ENCODE assay signal across 8 mouse cellular contexts in genomic region chr11:5151247-5151630, GRCm38 (mm10). TPM values are rescaled to one million over a fixed set of nuclear protein-coding genes. Genes with fewer than 3 reads are reported as not detected.
A peak's percentile ranks its signal among the peaks of the same experiment; 100 is the strongest.
DNase-seq lines count a peak whose midpoint lies in the region; ATAC-seq lines count a peak whose summit lies in the region.

No protein-coding gene starts in this region.

- H3K4me3 ChIP-seq in heart, embryonic 16.5 days (ENCODE audit: low read length), result peak overlapping the region; percentile 59
- H3K4me3 ChIP-seq in embryonic facial prominence, embryonic 13.5 days, result peak overlapping the region; percentile 63
- no peak overlapping the region; the same call in 1 of the 2 replicates for H3K4me3 ChIP-seq in midbrain, embryonic 14.5 days (replicated peaks; ENCODE audit: low read depth, low read length)

- peaks cover 17% of the 10 kb centered on the region for H3K4me1 ChIP-seq in heart, embryonic 16.5 days (ENCODE audit: control insufficient read depth, insufficient read depth, low read length)
- H3K4me1 ChIP-seq in embryonic facial prominence, embryonic 13.5 days, result peaks cover 47% of the 10 kb centered on the region
- 0 out of 2 replicates have a peak, but pooled peaks cover 6% of the 10 kb centered on the region for H3K4me1 ChIP-seq in midbrain, embryonic 14.5 days (ENCODE audit: control insufficient read depth, insufficient read depth, low read length)

- DNase-seq in heart, postnatal 4 days, result no peak
- DNase-seq in kidney, adult 9 months, result peak; percentile 48
- no peak for DNase-seq in midbrain, embryonic 14.5 days
- DNase-seq in layer of hippocampus, adult 9-11 months, result no peak
- DNase-seq in spleen, postnatal 10 days (ENCODE audit: low spot score in 2 of 2), result no peak
- DNase-seq in cerebellum, postnatal 25 days, result no peak

- WGBS in heart, embryonic 16.5 days, result 62% methylated on average over 4 of the region's 4 CpGs
- WGBS in embryonic facial prominence, embryonic 13.5 days, result 29% methylated on average over 4 of the region's 4 CpGs
- WGBS in midbrain, embryonic 14.5 days, result 10% methylated on average over 4 of the region's 4 CpGs

- peak overlapping the region; percentile 77; the same call in 1 of the 2 replicates for H3K9ac ChIP-seq in heart, embryonic 16.5 days (ENCODE audit: low read length)
- peak overlapping the region; percentile 83 for H3K9ac ChIP-seq in embryonic facial prominence, embryonic 13.5 days
- no peak overlapping the region; the same call in 1 of the 2 replicates for H3K9ac ChIP-seq in midbrain, embryonic 14.5 days (replicated peaks; ENCODE audit: low read length)

- no peaks in the 10 kb centered on the region for H3K9me3 ChIP-seq in heart, embryonic 16.5 days (replicated peaks; ENCODE audit: control insufficient read depth, low read length)
- no peaks in the 10 kb centered on the region for H3K9me3 ChIP-seq in embryonic facial prominence, embryonic 13.5 days
- H3K9me3 ChIP-seq in midbrain, embryonic 14.5 days (ENCODE audit: control insufficient read depth, low read length), result no peaks in the 10 kb centered on the region

- H3K27ac ChIP-seq in heart, embryonic 16.5 days (ENCODE audit: low read length), result no peak overlapping the region
- no peak overlapping the region for H3K27ac ChIP-seq in embryonic facial prominence, embryonic 13.5 days
- H3K27ac ChIP-seq in midbrain, embryonic 14.5 days (replicated peaks; ENCODE audit: low read depth, low read length), result no peak overlapping the region

- ATAC-seq in heart, embryonic 16.5 days (replicated peaks; ENCODE audit: extremely low read depth, insufficient read depth, low FRiP score), result no peak
- ATAC-seq in embryonic facial prominence, embryonic 13.5 days (ENCODE audit: insufficient number of reproducible peaks, insufficient read depth, low FRiP score, low TSS enrichment, low read depth), result no peak
- ATAC-seq in midbrain, embryonic 14.5 days (ENCODE audit: low FRiP score, low TSS enrichment), result no peak

- no peaks in the 10 kb centered on the region for H3K36me3 ChIP-seq in heart, embryonic 16.5 days (ENCODE audit: control insufficient read depth, insufficient read depth)
- H3K36me3 ChIP-seq in embryonic facial prominence, embryonic 13.5 days, result no peaks in the 10 kb centered on the region
- no peaks in the 10 kb centered on the region for H3K36me3 ChIP-seq in midbrain, embryonic 14.5 days (ENCODE audit: control insufficient read depth, insufficient read depth, low read length)

- H3K4me2 ChIP-seq in heart, embryonic 16.5 days (ENCODE audit: low read depth, low read length), result peak overlapping the region; percentile 88
- H3K4me2 ChIP-seq in embryonic facial prominence, embryonic 13.5 days, result peak overlapping the region; percentile 84
- H3K4me2 ChIP-seq in midbrain, embryonic 14.5 days (ENCODE audit: low read length), result peak overlapping the region; percentile 95

- H3K27me3 ChIP-seq in heart, embryonic 16.5 days (ENCODE audit: control insufficient read depth, insufficient read depth, low read length), result peaks cover 5% of the 10 kb centered on the region; the same call in 1 of the 2 replicates
- peaks cover 10% of the 10 kb centered on the region for H3K27me3 ChIP-seq in embryonic facial prominence, embryonic 13.5 days
- peaks cover 21% of the 10 kb centered on the region; the same call in 1 of the 2 replicates for H3K27me3 ChIP-seq in midbrain, embryonic 14.5 days (ENCODE audit: control insufficient read depth, insufficient read depth, low read length)

RNA-seq across cellular contexts. Expression of gene Emid1, which starts 0.8 kb away (rescaled TPM):
- polyA plus RNA-seq in heart, embryonic 16.5 days (2015; fragmentation: Nextera tagmentation; extraction: Ambion mirVana), result 8.0 and 10.6 TPM in 2 replicates
- total RNA-seq in heart, postnatal 4 days (2021), result 1 to 10 TPM; 4.4 to 4.7 TPM
- 50.4 and 50.8 TPM in 2 replicates for polyA plus RNA-seq in embryonic facial prominence, embryonic 13.5 days (2015; fragmentation: Nextera tagmentation; extraction: Ambion mirVana)
- 7.9 and 9.8 TPM in 2 replicates for polyA plus RNA-seq in midbrain, embryonic 14.5 days (2014; fragmentation: Nextera tagmentation; extraction: Ambion mirVana)

RNA-seq across cellular contexts. Expression of gene Ewsr1, which starts 52.2 kb away (rescaled TPM):
- polyA plus RNA-seq in heart, embryonic 16.5 days (2015; fragmentation: Nextera tagmentation; extraction: Ambion mirVana), result 460 and 463 TPM in 2 replicates
- total RNA-seq in heart, postnatal 4 days (2021), result 100 to 1,000 TPM; 247 to 254 TPM
- polyA plus RNA-seq in embryonic facial prominence, embryonic 13.5 days (2015; fragmentation: Nextera tagmentation; extraction: Ambion mirVana), result 859 and 909 TPM in 2 replicates
- polyA plus RNA-seq in midbrain, embryonic 14.5 days (2014; fragmentation: Nextera tagmentation; extraction: Ambion mirVana), result 346 and 428 TPM in 2 replicates

RNA-seq across cellular contexts. Expression of gene Rhbdd3, which starts 52.5 kb away (rescaled TPM):
- polyA plus RNA-seq in heart, embryonic 16.5 days (2015; fragmentation: Nextera tagmentation; extraction: Ambion mirVana), result 30.5 and 33.0 TPM in 2 replicates
- 10 to 100 TPM; 19.4 to 20.6 TPM for total RNA-seq in heart, postnatal 4 days (2021)
- polyA plus RNA-seq in embryonic facial prominence, embryonic 13.5 days (2015; fragmentation: Nextera tagmentation; extraction: Ambion mirVana), result 22.3 and 27.9 TPM in 2 replicates
- polyA plus RNA-seq in midbrain, embryonic 14.5 days (2014; fragmentation: Nextera tagmentation; extraction: Ambion mirVana), result 34.5 and 45.4 TPM in 2 replicates
